Mouse (Mus musculus): ENCODE measurements around the gene Rplp0.
"Not testable (repeated sequence)": the region's sequence is repeated elsewhere in the genome, so short reads cannot be mapped to it uniquely, and the experiment has no call there.

Rplp0 gene

DNA sequence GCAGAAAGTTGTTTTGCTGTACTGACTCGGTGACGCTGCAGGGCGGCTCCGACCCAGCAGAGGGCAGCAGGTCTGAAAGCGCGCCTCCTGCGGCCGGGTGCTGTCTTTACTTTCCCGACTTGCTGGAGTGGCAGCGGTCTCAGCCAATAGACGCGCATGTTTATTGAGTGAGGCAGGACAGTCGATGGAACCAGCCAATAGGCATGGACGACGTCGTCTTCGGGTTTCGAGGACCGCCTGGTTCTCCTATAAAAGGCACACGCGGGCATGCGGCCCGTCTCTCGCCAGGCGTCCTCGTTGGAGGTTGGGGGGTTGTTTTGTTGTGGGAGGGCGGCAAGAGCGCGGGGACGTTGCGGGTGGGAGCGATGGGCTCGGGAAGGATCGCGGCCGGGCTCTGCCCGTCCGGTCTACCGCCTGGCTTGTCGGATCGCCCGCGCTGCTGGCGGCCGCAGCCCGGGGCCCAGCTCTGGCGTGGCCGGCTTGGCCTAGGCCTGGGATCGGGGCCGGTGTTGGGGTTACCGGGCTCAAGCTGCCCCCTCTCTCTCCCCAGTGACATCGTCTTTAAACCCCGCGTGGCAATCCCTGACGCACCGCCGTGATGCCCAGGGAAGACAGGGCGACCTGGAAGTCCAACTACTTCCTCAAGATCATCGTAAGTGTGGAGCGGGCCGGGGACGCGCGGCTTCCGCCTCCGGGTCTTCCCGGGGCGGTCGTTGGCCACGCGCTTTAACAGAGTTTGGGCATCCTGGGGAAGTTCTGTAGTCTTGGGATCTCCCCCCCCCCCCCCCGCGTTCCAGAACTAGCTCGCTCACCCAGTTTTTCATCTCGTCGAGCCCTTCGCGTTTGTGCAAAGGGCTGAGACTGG, at the start of gene Rplp0:
Gene Rplp0 (plus strand): TSS at position 231 of the 865 bp plus-strand sequence.
- peak; percentile 100 for DNase-seq

DNA sequence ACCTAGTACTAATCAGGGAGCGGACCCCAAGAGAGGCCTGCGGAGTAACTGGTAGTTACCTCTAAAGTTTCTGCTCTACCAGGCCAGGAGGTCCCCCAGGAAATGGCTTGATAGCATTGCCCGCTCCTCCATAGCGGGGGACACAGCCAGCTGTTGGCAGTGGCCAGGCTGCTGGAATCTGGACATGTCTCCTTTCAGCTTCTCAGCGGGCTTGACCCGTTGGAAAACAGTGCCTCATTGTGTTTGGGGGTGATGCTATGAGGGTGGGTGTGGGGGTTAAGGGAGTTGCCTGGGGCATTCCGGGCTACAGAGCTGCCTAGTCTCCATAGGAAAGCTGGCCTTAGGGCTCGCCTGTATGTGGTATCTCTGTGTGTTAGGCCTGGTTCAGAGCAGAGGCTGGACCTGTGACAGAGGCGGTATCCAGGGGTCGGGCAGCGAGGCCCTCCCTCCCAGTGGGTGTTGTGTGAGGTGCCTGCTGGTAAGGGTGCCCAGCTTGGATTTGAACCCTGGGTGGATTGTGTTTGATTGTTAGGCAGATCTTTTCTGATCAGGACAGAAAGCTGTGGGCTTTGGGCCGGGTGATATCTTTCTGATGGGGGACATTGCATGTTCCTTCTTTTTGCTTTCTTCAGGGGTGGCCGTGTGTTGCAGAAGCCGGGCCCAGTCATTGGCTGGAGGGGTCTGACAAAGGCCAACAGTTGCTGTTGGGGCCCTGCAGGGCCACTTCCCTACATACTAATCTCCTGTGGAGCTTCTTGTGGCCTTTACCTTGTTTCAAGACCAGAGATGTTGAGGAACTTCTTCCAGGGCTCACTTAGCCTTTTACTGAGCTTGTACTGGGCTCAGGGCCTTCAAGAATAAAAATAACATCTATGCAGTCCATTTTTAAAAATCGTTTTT, 49.2 kb upstream of the Rplp0 start:
- no peak for DNase-seq

DNA sequence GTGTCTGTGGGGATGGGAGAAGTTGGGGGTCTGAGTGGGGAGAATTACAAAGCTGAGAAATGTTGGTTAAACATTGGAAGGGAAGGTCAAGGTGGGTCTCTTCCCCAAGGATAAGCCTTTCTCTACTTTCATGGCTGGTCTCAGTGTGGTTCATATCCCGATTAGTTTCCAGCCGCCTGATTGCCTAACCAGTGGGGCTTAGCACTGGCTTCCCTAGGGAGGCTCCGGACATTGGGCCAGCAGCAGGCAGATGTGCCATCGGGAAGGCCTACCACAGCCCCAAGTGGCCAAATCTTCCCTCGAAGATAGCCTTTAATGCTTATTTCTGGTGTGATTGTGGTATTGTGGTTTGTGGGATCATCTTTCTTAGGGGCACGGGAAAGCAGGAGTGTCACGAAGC, 46.9 kb upstream of the Rplp0 start:
- peak; percentile 6 for DNase-seq

DNA sequence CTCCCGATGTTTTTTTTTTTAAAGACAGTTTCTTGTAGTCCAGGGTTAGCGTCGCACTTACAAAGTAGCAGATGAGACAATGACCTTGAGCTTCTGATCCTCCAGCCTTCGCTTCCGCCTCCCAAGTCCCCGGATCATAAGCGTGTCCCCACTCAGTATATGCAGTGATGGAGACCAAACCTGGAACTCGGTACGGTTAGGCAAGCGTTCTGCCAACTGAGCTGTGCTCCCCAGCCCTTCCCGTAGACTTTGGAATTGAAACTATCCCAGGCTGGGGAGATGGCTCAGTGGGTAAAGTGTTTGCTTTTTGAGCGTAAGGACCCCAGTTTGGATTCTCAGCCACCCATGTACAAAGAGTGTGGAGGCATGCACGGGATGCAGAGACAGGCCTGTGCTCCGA, 46.0 kb upstream of the Rplp0 start:
- no peak for DNase-seq

DNA sequence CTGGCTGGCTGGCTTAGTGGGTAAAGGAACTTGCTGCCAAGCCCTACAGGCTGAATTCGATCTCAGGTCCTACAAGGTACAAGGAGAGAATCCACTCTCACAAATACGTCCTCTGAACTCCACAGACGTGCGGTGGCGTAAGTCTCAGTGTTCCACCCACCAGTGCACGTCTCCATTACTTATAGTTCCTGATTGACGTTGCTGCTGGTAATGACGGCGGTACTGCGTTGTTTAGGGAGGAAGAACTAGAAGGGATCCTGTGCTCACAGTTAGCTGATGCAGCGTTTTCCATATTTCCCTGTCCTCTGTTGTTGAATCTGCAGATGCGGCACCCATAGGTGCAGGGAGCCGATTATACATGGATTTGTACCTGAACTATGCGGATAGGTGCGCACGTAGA, 45.5 kb upstream of the Rplp0 start:
- DNase-seq: no peak

DNA sequence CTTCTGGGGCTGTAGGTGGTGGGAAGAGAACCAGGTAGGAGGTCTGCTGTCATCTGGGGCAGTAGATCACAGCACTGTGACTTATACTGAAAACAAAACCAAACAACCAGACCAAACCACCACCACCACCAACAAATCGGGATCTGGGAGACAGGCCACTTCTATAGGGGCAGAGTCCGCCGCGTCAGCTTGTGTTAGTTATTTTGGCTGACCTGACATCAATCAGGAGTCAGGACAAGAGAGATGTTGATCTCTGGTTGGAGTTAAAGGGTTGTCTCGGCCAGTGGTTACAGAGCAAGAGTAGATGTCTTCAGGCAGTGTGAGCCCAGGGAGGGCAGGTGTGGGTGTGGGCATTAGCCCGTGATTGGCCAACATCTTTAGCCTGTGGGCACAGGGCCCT, 44.9 kb upstream of the Rplp0 start:
- no peak for DNase-seq

DNA sequence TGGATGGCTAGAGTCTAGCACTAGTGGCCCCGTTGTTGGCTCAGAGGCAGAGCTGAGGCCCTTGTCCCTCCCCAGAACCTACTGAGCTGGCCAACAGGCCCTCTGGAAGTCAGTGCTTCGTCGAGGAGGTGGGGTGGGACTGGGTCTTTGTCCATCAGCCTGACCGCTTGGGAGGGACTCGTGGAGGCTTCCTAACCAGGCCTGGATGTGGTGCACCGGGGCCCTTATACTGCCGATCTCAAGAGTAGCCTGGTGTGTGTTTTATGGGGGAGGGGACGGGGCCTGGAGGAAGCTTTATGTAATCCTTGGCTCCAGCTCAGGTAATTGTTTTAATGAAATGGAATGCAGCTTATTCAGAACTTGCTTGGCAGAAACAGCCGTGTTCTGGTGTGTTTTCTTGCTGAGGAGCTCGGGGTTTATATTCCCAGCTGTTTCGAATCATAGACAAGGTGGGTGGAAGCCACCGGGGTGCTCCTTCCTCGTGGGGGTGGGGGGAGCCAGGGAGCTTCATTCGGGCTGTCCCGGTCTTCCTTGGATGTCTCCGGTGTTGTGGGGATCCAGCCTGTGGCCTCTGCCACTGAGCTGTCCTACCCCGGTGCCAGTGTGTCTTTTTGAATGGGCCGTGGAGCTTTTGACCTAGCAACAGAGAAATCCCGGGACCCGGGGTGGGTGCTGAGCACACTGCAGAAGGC, 44.2 kb upstream of the Rplp0 start:
- DNase-seq: peak; percentile 80

DNA sequence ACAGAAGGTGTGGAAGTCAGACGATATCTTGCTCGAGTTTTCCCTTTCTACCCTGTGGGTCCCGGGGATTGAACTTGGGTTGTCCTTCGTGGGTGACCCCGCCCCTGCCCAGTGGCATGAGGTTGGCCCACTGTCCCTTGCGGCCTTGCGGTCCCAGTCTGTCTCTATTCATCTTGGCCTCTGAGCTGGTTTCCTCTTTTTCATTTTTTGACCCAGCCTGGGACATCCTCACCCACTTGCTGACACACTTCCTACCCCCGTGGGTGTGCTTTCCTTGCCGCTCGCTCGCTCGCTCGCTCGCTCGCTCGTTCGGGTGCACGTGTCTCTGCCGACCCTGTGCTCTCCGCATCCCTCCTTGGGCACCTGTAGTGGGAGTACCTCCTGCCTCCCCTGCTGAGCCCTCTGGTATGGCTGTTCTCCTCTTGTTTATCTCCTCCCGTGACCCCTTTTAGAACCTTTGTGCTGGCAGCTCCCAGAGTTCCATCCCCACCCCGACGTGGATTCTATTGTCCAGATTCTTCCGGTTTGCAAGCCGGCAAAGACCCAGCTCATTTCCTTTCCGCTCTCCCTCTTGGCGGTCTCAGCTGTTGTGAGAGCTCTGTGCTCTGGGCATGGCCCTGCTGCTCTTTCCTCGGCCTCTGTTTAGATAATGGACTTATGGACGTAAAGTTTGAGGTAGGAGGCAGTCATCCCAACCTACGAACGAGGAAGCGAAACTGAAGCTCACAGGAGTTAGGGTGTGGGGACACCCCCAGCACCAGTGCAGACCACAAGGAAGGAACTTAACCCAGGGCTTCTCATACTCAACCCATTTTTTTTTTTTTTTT, 43.0 kb upstream of the Rplp0 start:
- DNase-seq: peak; percentile 73

DNA sequence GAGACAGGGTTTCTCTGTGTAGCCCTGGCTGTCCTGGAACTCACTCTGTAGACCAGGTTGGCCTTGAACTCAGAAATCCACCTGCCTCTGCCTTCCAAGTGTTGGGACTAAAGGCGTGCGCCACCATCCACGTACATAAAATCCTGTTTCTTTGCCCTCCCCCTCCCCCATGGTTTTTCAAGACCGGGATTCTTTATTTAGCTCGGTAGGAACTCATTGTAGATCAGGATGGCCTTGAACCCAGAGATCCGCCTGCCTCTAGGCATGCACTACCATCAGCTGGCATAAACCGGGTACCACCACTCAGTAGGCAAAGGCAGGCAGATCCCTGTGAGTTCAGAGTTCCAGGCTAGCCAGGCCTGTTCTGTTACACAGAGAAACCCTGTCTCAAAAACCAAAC, 42.4 kb upstream of the Rplp0 start:
- DNase-seq: no peak

DNA sequence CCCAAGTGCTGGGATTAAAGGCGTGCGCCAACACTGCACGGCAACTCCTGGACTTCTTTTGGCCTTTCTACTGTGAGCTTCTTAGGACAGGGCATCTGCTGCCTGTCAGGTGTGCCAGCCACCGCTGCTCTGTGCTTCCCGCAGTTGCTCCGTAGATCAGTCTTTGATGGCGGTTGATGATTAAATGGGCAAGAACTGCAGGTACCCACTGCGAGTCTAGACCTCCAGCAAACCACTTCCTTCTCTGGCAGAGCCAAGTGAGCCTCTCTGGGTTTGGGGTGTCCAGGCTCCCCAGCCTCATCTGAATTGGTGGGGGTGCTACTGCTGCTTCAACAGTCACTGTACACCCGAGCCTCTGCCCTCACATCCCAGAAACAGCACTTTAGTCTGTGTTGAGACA, 41.8 kb upstream of the Rplp0 start:
- no peak for DNase-seq

DNA sequence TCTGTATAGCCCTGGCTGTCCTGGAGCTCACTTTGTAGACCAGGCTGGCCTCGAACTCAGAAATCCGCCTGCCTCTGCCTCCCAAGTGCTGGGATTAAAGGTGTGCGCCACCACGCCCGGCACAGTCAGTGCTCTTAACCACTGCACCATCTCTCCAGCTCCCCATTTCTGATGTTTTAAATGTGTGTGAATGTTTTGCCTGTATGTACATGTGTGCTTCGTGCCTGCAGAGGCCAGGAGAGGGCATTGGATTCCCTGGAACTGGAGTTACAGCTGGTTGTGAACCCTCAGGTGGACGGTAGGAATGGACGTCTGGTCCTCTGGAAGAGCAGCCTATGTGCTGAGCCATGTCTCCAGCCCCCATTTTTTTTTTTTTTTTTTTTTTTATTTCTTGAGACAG, 41.1 kb upstream of the Rplp0 start:
- DNase-seq: not testable (repeated sequence)

DNA sequence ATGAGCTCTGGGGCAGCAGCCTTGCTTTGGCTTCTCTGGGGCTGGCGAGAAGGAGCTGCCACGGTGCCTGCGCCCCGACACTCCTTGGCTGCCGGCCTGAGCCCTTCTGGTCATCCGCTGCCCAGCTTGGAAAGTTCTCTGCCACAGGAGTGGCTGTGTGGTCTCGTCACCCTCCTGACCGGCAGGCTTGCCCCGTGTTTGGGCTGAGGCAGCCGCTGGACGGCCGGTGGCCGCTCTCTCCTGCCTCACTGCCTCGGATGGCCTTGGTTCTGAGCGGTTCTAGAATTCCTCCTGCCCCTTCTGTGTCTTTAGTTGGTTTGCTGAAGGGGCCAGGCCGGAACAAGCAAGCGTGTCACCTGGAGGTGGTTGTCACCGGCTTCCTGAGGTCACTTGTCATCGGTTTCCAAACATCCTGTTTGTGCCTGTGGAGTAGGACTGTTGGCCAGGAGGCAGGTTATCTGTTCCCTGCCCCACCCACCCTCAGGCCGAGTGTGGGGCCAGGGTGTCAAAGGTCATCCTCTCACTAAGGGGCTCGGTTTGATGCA, 38.9 kb upstream of the Rplp0 start:
- peak; percentile 79 for DNase-seq

DNA sequence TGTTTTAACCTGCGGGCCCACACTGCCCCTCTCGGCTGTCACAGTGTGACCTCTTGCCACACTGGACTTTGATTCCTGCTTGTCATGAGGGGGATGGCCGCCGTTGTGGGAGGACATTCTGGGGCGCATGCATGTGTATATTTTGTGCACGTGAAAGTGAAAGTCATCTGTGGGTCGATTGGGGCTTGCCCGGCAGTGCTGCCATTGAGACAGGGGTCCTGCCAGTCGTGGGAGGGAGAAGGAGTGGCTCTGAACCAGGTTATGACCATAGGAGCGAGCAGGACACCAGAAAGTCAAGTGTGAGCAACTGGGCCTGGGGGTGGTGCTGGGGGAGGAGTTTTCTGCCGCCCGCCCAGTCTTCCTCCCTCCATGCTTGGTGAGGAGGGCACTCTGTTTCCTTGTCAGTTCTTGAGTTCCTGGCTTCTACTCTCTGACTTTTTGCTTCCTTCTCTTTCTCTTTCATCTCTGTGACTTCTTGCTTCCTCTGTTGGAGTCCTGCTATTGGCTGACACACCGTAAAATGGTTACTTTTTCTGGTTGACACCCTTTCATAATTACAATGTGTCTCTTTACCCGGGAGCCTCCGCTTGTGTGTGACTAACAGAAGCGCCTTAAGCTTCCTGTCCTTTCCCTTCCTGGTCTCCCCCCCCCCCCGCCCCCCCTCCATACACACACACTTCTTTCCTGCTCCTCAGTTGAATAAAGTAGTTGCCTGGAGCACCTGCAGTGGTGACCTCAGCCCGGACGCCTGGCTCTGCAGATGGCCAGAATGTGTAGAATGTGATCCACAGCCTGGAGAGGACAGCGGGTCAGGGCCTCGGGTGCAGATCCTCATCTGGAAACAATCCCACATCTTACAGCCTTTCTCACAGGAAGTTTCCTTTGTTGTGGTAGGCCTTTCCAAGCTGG, 37.5 kb upstream of the Rplp0 start:
- DNase-seq: peak; percentile 79

DNA sequence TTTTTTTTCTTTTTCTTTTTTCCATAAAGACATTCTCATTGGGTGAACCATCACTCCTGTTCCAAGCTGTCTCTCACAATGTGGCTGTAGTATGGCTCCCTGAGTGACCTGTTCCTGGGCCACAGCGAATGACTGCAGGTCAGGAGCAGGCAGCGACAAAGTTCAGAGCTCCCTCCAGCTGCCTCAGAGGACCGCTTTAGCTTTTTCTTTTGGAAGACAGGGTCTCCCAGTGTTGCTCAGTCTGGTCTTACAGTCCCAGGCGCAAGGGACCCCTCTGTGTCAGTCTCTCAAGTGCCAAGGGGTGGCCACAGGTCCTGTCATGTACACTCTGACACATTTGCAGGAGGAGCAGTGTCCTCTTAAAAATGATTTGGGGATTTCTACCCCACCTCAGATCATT, 36.7 kb upstream of the Rplp0 start:
- no peak for DNase-seq

DNA sequence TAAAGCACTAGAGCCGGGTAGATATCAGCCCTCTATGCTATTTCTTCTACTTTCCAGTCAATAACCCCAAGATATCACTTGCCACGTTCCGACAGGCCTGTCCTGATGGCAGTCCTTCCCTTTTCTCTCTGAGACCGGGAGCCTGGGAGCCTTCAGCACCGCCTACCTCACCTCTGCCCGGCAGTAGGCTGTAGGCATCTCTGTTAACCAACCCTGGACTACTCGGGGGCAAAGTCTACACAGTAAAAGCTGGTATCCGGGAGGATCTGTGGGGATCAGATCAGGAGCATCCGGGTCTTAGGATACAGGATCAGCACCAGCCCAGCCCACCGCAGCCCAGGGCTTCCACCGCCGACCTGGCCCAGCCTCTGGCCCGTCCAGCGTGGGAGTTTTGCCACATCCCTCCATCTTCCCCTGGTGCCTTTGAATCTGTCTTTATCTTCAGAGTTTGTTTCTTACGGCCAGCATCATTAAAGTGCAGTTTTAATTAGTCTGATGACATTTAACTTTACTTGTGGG, 36.2 kb upstream of the Rplp0 start:
- no peak for DNase-seq

DNA sequence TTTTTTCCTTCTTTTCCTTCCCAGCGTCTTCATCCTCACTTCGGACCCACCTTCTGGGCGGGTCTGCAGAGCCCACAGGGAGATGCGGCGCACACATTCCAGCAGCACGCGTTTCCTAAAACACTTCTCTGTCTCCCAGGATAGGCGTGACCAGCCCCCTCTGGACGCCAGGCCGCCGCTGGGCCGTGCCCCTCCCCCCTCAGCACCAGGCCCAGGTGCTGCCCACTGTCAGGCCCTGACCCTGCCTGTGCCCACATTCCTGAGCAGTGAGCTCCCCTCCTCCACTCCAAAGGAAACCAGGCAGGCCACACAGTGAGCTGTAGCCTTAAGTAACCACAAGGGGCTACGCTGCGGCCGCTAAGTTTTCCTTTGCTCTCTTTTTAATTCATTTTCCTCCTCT, 35.3 kb upstream of the Rplp0 start:
- DNase-seq: peak; percentile 81

DNA sequence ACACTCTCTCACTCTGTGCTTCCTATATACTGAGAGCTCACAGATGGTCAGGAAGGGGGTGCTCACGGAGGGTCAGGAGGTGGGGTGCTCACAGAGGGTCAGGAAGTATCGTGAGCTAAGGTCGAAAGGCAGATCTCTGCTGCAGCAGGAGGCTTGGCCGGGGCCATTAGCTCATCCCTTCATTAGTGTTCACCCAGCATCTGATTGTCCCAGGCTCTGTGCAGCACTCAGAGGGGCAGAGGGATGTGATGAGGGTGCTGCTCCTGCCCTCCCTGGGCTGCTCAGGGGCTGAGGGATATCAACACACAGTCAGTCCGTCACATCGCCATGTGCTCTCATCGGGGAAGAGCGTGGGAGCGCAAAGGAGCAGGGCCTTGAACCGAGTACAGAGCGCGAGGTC, 34.8 kb upstream of the Rplp0 start:
- no peak for DNase-seq

DNA sequence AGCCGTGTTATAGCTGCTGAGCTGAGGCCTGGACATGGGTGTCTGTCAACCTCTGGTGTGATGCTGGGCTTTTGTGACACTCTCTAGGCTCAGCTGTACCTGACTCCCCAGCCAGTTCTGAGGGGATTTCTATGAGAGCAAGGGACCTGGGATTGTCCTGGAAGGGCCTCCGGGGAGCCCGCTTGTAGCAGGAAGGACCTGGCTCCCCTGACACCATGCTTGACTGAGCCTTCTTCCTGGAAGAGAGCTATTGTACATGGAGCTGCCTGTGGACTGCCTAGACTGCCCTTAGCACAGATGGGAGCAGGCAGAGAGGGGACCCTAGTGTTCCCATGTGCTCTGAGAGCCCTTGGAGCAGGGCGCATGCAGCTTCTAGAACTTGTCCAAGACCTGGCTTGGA, 33.9 kb upstream of the Rplp0 start:
- DNase-seq: peak; percentile 25

DNA sequence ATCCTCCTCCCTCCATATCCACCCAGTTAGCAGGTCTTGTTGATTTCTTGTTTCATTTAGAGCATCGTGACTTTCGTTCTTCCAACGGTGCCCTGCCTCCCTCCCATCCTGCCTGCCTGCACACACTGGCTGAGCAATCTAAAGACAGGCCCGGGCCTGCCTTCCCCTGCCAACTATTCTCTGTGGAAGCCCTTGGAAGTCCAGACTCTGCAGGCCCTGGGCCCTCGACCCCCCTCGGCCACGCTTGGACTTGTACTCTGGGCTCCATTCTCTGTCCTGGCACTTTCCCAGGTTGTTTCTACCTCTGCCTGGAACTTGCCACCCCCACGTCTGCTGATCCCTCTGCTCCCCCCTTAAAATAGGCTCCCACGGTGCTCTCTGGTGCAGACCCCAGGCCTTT, 33.3 kb upstream of the Rplp0 start:
- DNase-seq: no peak

DNA sequence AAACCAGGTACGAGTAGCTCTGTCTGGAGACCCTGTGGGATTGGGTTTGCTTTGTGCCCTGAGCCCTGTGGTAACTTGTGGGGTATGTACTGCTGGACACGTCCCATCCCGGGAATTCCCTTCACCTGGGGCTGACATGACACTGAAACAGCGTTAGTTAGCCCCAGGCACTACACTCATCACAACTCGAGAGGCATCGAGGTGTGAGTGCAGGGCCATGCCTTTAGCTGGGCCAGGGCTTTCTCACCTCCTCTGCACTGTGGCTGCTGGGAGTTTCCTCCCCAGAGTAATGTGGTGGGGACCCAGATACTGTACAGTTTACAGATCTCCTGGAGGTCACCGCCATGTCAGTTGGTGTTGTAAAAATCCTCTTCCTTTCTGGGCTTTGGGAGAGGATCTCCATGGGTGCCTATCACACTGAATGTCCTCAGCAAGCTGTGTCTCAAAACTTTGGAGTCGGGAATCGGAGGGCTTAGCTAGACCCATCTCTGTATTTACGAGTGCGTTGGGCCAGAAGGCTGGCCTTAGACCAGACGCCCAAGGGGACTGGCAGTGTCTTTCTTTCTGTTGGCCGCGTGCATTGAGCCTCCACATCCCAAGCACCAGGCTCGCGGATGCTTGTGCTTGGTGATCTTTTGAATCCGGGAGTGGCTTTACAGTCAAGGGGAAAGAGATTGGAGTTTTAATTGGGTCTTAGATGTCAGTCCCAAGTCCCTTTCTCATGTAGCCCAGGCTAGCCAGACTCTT, 32.6 kb upstream of the Rplp0 start:
- DNase-seq: no peak

Data from kidney, postnatal 14 days (tissue).